Mouse (Mus musculus): Measurements from ENCODE around the gene Zfp260.
"Not testable (repeated sequence)": the region's sequence is repeated elsewhere in the genome, so short reads cannot be mapped to it uniquely, and the experiment has no call there.

Gene Zfp260

GRCm38 (mm10) chr7:30094646-30095429, at the start of gene Zfp260:
Zfp260 (plus strand) TSS chr7:30094777.
- peak; percentile 93 for DNase-seq (ENCODE audit: low spot score)

GRCm38 (mm10) chr7:30048126-30048525, 46.5 kb upstream of the Zfp260 start:
- DNase-seq (ENCODE audit: low spot score): no peak

GRCm38 (mm10) chr7:30050882-30051548, 43.6 kb upstream of the Zfp260 start, which contains the start of gene Zfp14:
Zfp14 (minus strand) TSS chr7:30051380.
- DNase-seq (ENCODE audit: low spot score): peak; percentile 88

GRCm38 (mm10) chr7:30053591-30053990, 41.0 kb upstream of the Zfp260 start:
- no peak for DNase-seq (ENCODE audit: low spot score)

- no peak for DNase-seq (ENCODE audit: low spot score)
Observed at GRCm38 (mm10) chr7:30060341-30060740, 34.2 kb upstream of the Zfp260 start.

GRCm38 (mm10) chr7:30062478-30062877, 32.1 kb upstream of the Zfp260 start:
- no peak for DNase-seq (ENCODE audit: low spot score)

GRCm38 (mm10) chr7:30064622-30065021, 30.0 kb upstream of the Zfp260 start:
- DNase-seq (ENCODE audit: low spot score): no peak

- peak; percentile 80 for DNase-seq (ENCODE audit: low spot score)
Observed at GRCm38 (mm10) chr7:30072146-30073028, 22.2 kb upstream of the Zfp260 start, which contains the start of gene Zfp82. Zfp82 (minus strand) TSS chr7:30072900.

GRCm38 (mm10) chr7:30086524-30086923, 8.1 kb upstream of the Zfp260 start:
- DNase-seq (ENCODE audit: low spot score): no peak

GRCm38 (mm10) chr7:30089405-30089804, 5.2 kb upstream of the Zfp260 start:
- no peak for DNase-seq (ENCODE audit: low spot score)

GRCm38 (mm10) chr7:30090092-30090969, 4.2 kb upstream of the Zfp260 start, which contains the start of the genes Gm26920 and Zfp566:
Gm26920 (minus strand) TSS chr7:30090410.
Zfp566 (minus strand) TSS chr7:30090527.
- DNase-seq (ENCODE audit: low spot score): peak; percentile 99

- DNase-seq (ENCODE audit: low spot score): peak; percentile 40
Observed at GRCm38 (mm10) chr7:30090970-30091585, 3.5 kb upstream of the Zfp260 start.

GRCm38 (mm10) chr7:30092666-30093065, 1.9 kb upstream of the Zfp260 start:
- no peak for DNase-seq (ENCODE audit: low spot score)

GRCm38 (mm10) chr7:30093918-30094415, 610 bp upstream of the Zfp260 start:
- no peak for DNase-seq (ENCODE audit: low spot score)

- DNase-seq (ENCODE audit: low spot score): peak; percentile 29
Observed at GRCm38 (mm10) chr7:30095551-30096125, 1.1 kb downstream of the Zfp260 start.

- DNase-seq (ENCODE audit: low spot score): peak; percentile 31
Observed at GRCm38 (mm10) chr7:30099297-30099696, 4.7 kb downstream of the Zfp260 start.

- no peak for DNase-seq (ENCODE audit: low spot score)
Observed at GRCm38 (mm10) chr7:30116076-30116475, 21.5 kb downstream of the Zfp260 start.

GRCm38 (mm10) chr7:30117935-30118334, 23.4 kb downstream of the Zfp260 start:
- not testable (repeated sequence) for DNase-seq (ENCODE audit: low spot score)

- peak; percentile 90 for DNase-seq (ENCODE audit: low spot score)
Observed at GRCm38 (mm10) chr7:30121308-30122187, 27.0 kb downstream of the Zfp260 start, which contains the start of gene Zfp382. Zfp382 (plus strand) TSS chr7:30121942.
